Mouse (Mus musculus) CH12.LX (cell line): ENCODE measurements around the gene Hebp1. TPM values are rescaled to one million over a fixed set of nuclear protein-coding genes. Genes with fewer than 3 reads are reported as not detected.

Experiments
- DNase-seq: peaks from one replicate; pipeline ENCODE4 v3.0.0-alpha.2; 2013; ENCODE audit errors: extremely low read depth
- H3K27ac ChIP-seq: 2 replicates; pipeline ENCODE4 v1.5.1; 2012; ENCODE audit warnings: low read depth, mild to moderate bottlenecking, control low read depth, moderate library complexity; ENCODE audit not compliant: insufficient read depth
- H3K27me3 ChIP-seq: replicated peaks from 2 replicates; pipeline ENCODE3; 2012; ENCODE audit warnings: inconsistent platforms
- H3K36me3 ChIP-seq, 2 experiments: replicated peaks in 1 of 2; 2 replicates each; pipeline versions ENCODE3 to v1.6.1; 2012; ENCODE audit warnings: inconsistent platforms in 1 of 2, low read length in 1 of 2, mild to moderate bottlenecking in 1 of 2, mixed read lengths in 1 of 2, moderate library complexity in 1 of 2; ENCODE audit not compliant: control insufficient read depth in 1 of 2, insufficient read depth in 1 of 2
- H3K4me1 ChIP-seq, 2 experiments: 2 replicates each; pipeline ENCODE4 v1.6.1; 2012; ENCODE audit warnings: inconsistent platforms in 1 of 2, moderate library complexity in 1 of 2; ENCODE audit not compliant: insufficient read depth in 2 of 2, control insufficient read depth in 1 of 2
- H3K4me2 ChIP-seq: 2 replicates; pipeline ENCODE4 v1.6.1; 2012; ENCODE audit warnings: low read depth, mild to moderate bottlenecking, control low read depth; ENCODE audit not compliant: poor library complexity, insufficient read depth, severe bottlenecking
- H3K4me3 ChIP-seq, 3 experiments: fragments of 150-350 bp in 1 of 3; sonication (generic) in 1 of 3; replicated peaks in 1 of 3; 2 replicates each; pipeline versions ENCODE3 to v1.5.1; 2011 to 2012; ENCODE audit warnings: low read depth in 2 of 3, low read length in 2 of 3, mild to moderate bottlenecking in 2 of 3, moderate library complexity in 2 of 3, control low read depth in 1 of 3, improper control_type of control experiment in 1 of 3, inconsistent platforms in 1 of 3, mixed read lengths in 1 of 3; ENCODE audit not compliant: poor library complexity in 1 of 3
- H3K79me2 ChIP-seq: replicated peaks from 2 replicates; pipeline ENCODE4 v1.6.1; 2012; ENCODE audit warnings: mild to moderate bottlenecking, moderate library complexity; ENCODE audit not compliant: control insufficient read depth, poor library complexity, insufficient read depth, severe bottlenecking; ENCODE audit errors: extremely low read depth
- H3K9ac ChIP-seq: 2 replicates; pipeline ENCODE4 v1.6.1; 2012; ENCODE audit warnings: low read depth, mild to moderate bottlenecking, control low read depth, moderate library complexity; ENCODE audit not compliant: insufficient read depth
- H3K9me3 ChIP-seq: replicated peaks from 2 replicates; pipeline ENCODE3; 2012; ENCODE audit warnings: low read length, inconsistent platforms, mixed read lengths
- BHLHE40 ChIP-seq: IDR thresholded peaks from 2 replicates; pipeline ENCODE4 v1.6.1; 2011; ENCODE audit warnings: mild to moderate bottlenecking, low read depth, low read length, improper control_type of control experiment
- CHD1 ChIP-seq: IDR thresholded peaks from 2 replicates; pipeline ENCODE4 v1.6.1; 2012; ENCODE audit warnings: low read depth, low read length, improper control_type of control experiment, inconsistent platforms
- CHD2 ChIP-seq: IDR thresholded peaks from 2 replicates; pipeline ENCODE4 v1.6.1; 2011; ENCODE audit warnings: low read length, improper control_type of control experiment
- ELF1 ChIP-seq: IDR thresholded peaks from 2 replicates; pipeline ENCODE4 v1.6.1; 2014; ENCODE audit warnings: low read depth, mild to moderate bottlenecking, inconsistent platforms, low read length, improper control_type of control experiment
- EP300 ChIP-seq: IDR thresholded peaks from 2 replicates; pipeline ENCODE4 v1.6.1; 2011; ENCODE audit warnings: low read length, improper control_type of control experiment
- ETS1 ChIP-seq: conservative IDR thresholded peaks from 2 replicates; pipeline ENCODE4 v1.6.1; 2012; ENCODE audit warnings: low read depth, mild to moderate bottlenecking, inconsistent platforms, low read length, improper control_type of control experiment, moderate library complexity
- GABPA ChIP-seq: IDR thresholded peaks from 2 replicates; pipeline ENCODE4 v1.6.1; 2012; ENCODE audit warnings: low read depth, low read length, improper control_type of control experiment, inconsistent platforms; ENCODE audit not compliant: insufficient replicate concordance
- JUN ChIP-seq: IDR thresholded peaks from 2 replicates; pipeline ENCODE4 v1.6.1; 2011; ENCODE audit warnings: low read depth, mild to moderate bottlenecking, low read length, improper control_type of control experiment, moderate library complexity; ENCODE audit not compliant: insufficient read depth
- JUND ChIP-seq: conservative IDR thresholded peaks from 2 replicates; pipeline ENCODE4 v1.6.1; 2011; ENCODE audit warnings: low read depth, low read length, improper control_type of control experiment
- KAT2A ChIP-seq: IDR thresholded peaks from 2 replicates; pipeline ENCODE4 v1.6.1; 2012; ENCODE audit warnings: low read length, improper control_type of control experiment, inconsistent platforms; ENCODE audit not compliant: insufficient replicate concordance
- MAFK ChIP-seq: IDR thresholded peaks from 2 replicates; pipeline ENCODE4 v1.6.1; 2011; ENCODE audit warnings: low read length, improper control_type of control experiment; ENCODE audit not compliant: insufficient replicate concordance
- MEF2A ChIP-seq: IDR thresholded peaks from 2 replicates; pipeline ENCODE4 v1.6.1; 2014; ENCODE audit warnings: low read depth, mild to moderate bottlenecking, inconsistent platforms, low read length, improper control_type of control experiment, borderline replicate concordance
- MYC ChIP-seq: IDR thresholded peaks from 2 replicates; pipeline ENCODE4 v1.6.1; 2011; ENCODE audit warnings: low read depth, mild to moderate bottlenecking, improper control_type of control experiment, low read length
- NELFE ChIP-seq: IDR thresholded peaks from 2 replicates; pipeline ENCODE4 v1.6.1; 2011; ENCODE audit warnings: low read depth, low read length, improper control_type of control experiment
- NRF1 ChIP-seq: IDR thresholded peaks from 2 replicates; pipeline ENCODE4 v1.6.1; 2014; ENCODE audit warnings: low read depth, mild to moderate bottlenecking, inconsistent platforms, low read length, improper control_type of control experiment, moderate library complexity
- POLR2A ChIP-seq: IDR thresholded peaks from 2 replicates; pipeline ENCODE4 v1.6.1; 2011; ENCODE audit warnings: low read depth, mild to moderate bottlenecking, improper control_type of control experiment, low read length
- RAD21 ChIP-seq: IDR thresholded peaks from 2 replicates; pipeline ENCODE4 v1.6.1; 2011; ENCODE audit warnings: low read depth, mild to moderate bottlenecking, low read length, improper control_type of control experiment, moderate library complexity
- RCOR1 ChIP-seq: conservative IDR thresholded peaks from 2 replicates; pipeline ENCODE4 v1.6.1; 2012; ENCODE audit warnings: low read depth, mild to moderate bottlenecking, inconsistent platforms, low read length, improper control_type of control experiment
- SIN3A ChIP-seq: IDR thresholded peaks from 2 replicates; pipeline ENCODE4 v1.6.1; 2012; ENCODE audit warnings: low read length, improper control_type of control experiment, inconsistent platforms
- SMC3 ChIP-seq: IDR thresholded peaks from 2 replicates; pipeline ENCODE4 v1.6.1; 2011; ENCODE audit warnings: low read depth, low read length, improper control_type of control experiment
- USF2 ChIP-seq: conservative IDR thresholded peaks from 2 replicates; pipeline ENCODE4 v1.6.1; 2011; ENCODE audit warnings: low read depth, low read length, improper control_type of control experiment
- ZC3H11A ChIP-seq: IDR thresholded peaks from 2 replicates; pipeline ENCODE4 v1.6.1; 2012; ENCODE audit warnings: low read depth, mild to moderate bottlenecking, inconsistent platforms, low read length, improper control_type of control experiment
- ZKSCAN1 ChIP-seq: IDR thresholded peaks from 2 replicates; pipeline ENCODE4 v1.6.1; 2012; ENCODE audit warnings: low read depth, inconsistent platforms, low read length, improper control_type of control experiment, borderline replicate concordance
- ZMIZ1 ChIP-seq: IDR thresholded peaks from 2 replicates; pipeline ENCODE4 v1.6.1; 2012; ENCODE audit warnings: low read depth, mild to moderate bottlenecking, inconsistent platforms, low read length, improper control_type of control experiment
- ZNF384 ChIP-seq: IDR thresholded peaks from 2 replicates; pipeline ENCODE4 v1.6.1; 2012; ENCODE audit warnings: low read depth, low read length, improper control_type of control experiment, inconsistent platforms
- dilution Hi-C: fragments of 300-500 bp; cut with MboI; formaldehyde crosslinking; loops from 2 replicates; pipeline ENCODE4 v1.14.3; 2020; ENCODE audit warnings: low sequenced_read_pairs; ENCODE audit not compliant: extremely low pct_unique_long_range_greater_than_20kb, extremely low pct_ligation_motif_present
- in situ Hi-C: fragments of 300-500 bp; cut with MboI; formaldehyde crosslinking; loops from 3 replicates; pipeline ENCODE4 v1.14.3; 2019; ENCODE audit warnings: low sequenced_read_pairs, low pct_ligation_motif_present, low pct_unique_long_range_greater_than_20kb, mixed read lengths
- polyA plus RNA-seq: library from polyadenylated mRNA; unstranded; fragments of >175 nt; gene quantifications from 2 replicates; pipeline ENCODE4 v1.2.1, GENCODE M21; 2012; ENCODE audit warnings: low read depth; ENCODE audit not compliant: insufficient read length
- total RNA-seq, 2 experiments: library from RNA; depleted of rRNA; stranded (reverse); fragments of 300-350 nt in 1 of 2; fragments of >200 nt in 1 of 2; gene quantifications; 2 replicates each; pipeline ENCODE4 v1.2.3; 2012 to 2014

Hebp1 gene
- total and polyA plus RNA-seq, 3 experiments: not detected

DNA sequence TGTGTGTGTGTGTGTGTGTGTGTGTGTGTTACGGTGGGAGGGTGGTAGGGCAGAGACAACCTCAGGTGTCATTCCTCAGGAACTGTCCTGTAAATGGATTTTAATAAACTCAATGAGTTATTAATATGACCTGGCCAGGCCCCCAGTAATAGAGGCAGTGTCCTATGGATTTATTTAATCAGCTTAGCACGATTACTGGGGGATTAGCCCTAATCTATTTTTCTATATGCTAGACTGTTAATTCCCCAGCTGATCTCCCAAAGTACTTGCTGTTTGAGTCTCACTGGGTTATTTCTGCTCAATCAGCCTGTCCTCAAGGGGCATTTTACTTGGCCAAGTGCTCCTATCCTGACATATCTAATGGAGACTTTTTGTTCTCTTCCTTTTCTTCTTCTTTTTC is 14.8 kb upstream of the Hebp1 start:
- TF ChIP-seq EP300 (no peak), CHD2 (no peak), RAD21 (no peak), ZKSCAN1 (no peak), GABPA (no peak), NRF1 (no peak), ZC3H11A (no peak), BHLHE40 (no peak), KAT2A (no peak), NELFE (no peak), USF2 (no peak), JUND (no peak), MYC (no peak), MAFK (no peak)
- no peaks in the 10 kb centered on the region for H3K9me3 ChIP-seq

DNA sequence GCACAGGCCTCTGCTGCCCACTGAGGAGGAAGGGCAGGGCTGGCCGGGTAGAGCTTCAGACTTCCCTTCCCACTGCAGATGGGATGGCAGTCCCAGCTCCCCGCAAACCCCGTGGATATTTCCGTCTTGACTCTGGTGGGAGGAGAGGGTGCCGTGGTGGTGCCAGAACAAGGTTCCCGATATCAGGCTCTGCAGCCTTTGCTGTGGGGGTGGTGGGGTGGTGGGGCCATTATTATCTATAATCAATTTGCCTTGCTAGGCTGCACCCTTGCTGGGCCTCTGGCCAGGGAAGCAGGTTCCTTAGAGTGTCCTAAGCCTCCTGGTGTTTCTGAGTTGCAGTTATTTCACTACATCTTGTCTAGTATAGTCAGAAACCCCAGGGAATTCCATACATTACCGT is 13.3 kb upstream of the Hebp1 start:
- H3K9ac ChIP-seq: no peak overlapping the region
- H3K4me2 ChIP-seq: no peak overlapping the region
- H3K36me3 ChIP-seq: no peaks in the 10 kb centered on the region
- no peaks in the 10 kb centered on the region for H3K79me2 ChIP-seq
- in situ Hi-C loops (no loop called here), dilution Hi-C loops (no loop called here)
- no peaks in the 10 kb centered on the region for H3K27me3 ChIP-seq
- H3K4me1 ChIP-seq: peaks cover 0 to 12% of the 10 kb centered on the region in 2 experiments; a peak in 2 of 4 replicates
- no peak for TF ChIP-seq CHD2
- TF ChIP-seq KAT2A: no peak
- no peak for TF ChIP-seq ZKSCAN1
- no peak for TF ChIP-seq SIN3A
- no peak for TF ChIP-seq BHLHE40
- TF ChIP-seq ZMIZ1: no peak
- TF ChIP-seq USF2: no peak
- no peak for TF ChIP-seq RCOR1
- TF ChIP-seq SMC3: no peak
- no peak for TF ChIP-seq JUND
- TF ChIP-seq ETS1: no peak
- TF ChIP-seq CHD1: no peak
- TF ChIP-seq POLR2A: no peak
- TF ChIP-seq MEF2A: no peak
- TF ChIP-seq GABPA: no peak
- TF ChIP-seq ZNF384: no peak
- no peak for TF ChIP-seq NELFE
- TF ChIP-seq JUN: no peak
- no peak for TF ChIP-seq ELF1
- H3K27ac ChIP-seq: no peak overlapping the region
- no peak for DNase-seq
- no peaks in the 10 kb centered on the region for H3K9me3 ChIP-seq
- no peak overlapping the region for H3K4me3 ChIP-seq

More for the DNA sequence above, 14.8 kb upstream of the Hebp1 start:
- no peaks in the 10 kb centered on the region for H3K79me2 ChIP-seq
- no peak overlapping the region for H3K4me2 ChIP-seq
- H3K27ac ChIP-seq: no peak overlapping the region
- H3K4me1 ChIP-seq: peaks cover 0 to 21% of the 10 kb centered on the region in 2 experiments; a peak in 2 of 4 replicates
- no peak overlapping the region for H3K9ac ChIP-seq
- no peaks in the 10 kb centered on the region for H3K36me3 ChIP-seq
- no peaks in the 10 kb centered on the region for H3K27me3 ChIP-seq
- dilution Hi-C loops: no loop called here
- no peak overlapping the region for H3K4me3 ChIP-seq
- no peak for DNase-seq
- in situ Hi-C loops: no loop called here
